Mouse (Mus musculus) forebrain, postnatal 0 days (tissue): ENCODE data around the gene Pla2g6. TPM values are rescaled to one million over a fixed set of nuclear protein-coding genes. Genes with fewer than 3 reads are reported as not detected.

ENCODE experiments used
- ATAC-seq: fragments of 200-750 bp; cut with Nextera tagmentation; 2 replicates; pipeline ENCODE4 v1.8.0; 2017; ENCODE audit warnings: mild to moderate bottlenecking, moderate library complexity
- DNase-seq: peaks from one replicate; pipeline ENCODE4 v3.0.0-alpha.2; 2015
- H3K27ac ChIP-seq: fragments of 300-500 bp; sonication (generic); 2 replicates; pipeline ENCODE4 v1.5.1; 2014; ENCODE audit warnings: low read depth, mild to moderate bottlenecking, antibody characterized with exemption, low read length, moderate library complexity, mixed read lengths
- H3K27me3 ChIP-seq: fragments of 300-500 bp; sonication (generic); 2 replicates; pipeline ENCODE4 v1.6.1; 2014; ENCODE audit warnings: mild to moderate bottlenecking, low read length, mixed read lengths; ENCODE audit not compliant: insufficient read depth
- H3K36me3 ChIP-seq: fragments of 300-500 bp; sonication (generic); 2 replicates; pipeline ENCODE4 v1.6.1; 2014; ENCODE audit warnings: mild to moderate bottlenecking, moderate library complexity; ENCODE audit not compliant: insufficient read depth
- H3K4me1 ChIP-seq: fragments of 300-500 bp; sonication (generic); 2 replicates; pipeline ENCODE4 v1.6.1; 2014; ENCODE audit warnings: antibody characterized with exemption; ENCODE audit not compliant: insufficient read depth
- H3K4me2 ChIP-seq: fragments of 300-500 bp; sonication (generic); 2 replicates; pipeline ENCODE4 v1.6.1; 2014; ENCODE audit warnings: low read depth, mild to moderate bottlenecking, moderate library complexity
- H3K4me3 ChIP-seq: fragments of 300-500 bp; sonication (generic); 2 replicates; pipeline ENCODE4 v1.5.1; 2014; ENCODE audit warnings: low read depth, low read length, mixed read lengths
- H3K9ac ChIP-seq: fragments of 300-500 bp; sonication (generic); 2 replicates; pipeline ENCODE4 v1.6.1; 2014; ENCODE audit warnings: mild to moderate bottlenecking
- H3K9me3 ChIP-seq: fragments of 300-500 bp; sonication (generic); 2 replicates; pipeline ENCODE4 v1.6.1; 2016; ENCODE audit warnings: low read length
- CTCF ChIP-seq: sonication (generic); IDR thresholded peaks from 2 replicates; pipeline ENCODE4 v1.5.1; 2016; ENCODE audit warnings: antibody characterized with exemption, control low read depth, low read depth
- WGBS: fragments of 180-500 bp; shearing (Covaris S2); extraction: QIAGEN DNeasy Blood & Tissue Kit; methylation state at CpG from one replicate; pipeline ENCODE4 v1.1.7; 2014; 5-methylcytosine and 5-hydroxymethylcytosine counted together
- polyA plus RNA-seq: library from polyadenylated mRNA; unstranded; fragments of >200 nt; fragmentation: Nextera tagmentation; extraction: Ambion mirVana; gene quantifications from 2 replicates; pipeline ENCODE4 v1.2.1, GENCODE M21; 2015
- total RNA-seq: library from RNA; depleted of rRNA; stranded (reverse); fragments of >200 nt; gene quantifications from 2 replicates; pipeline ENCODE4 v1.2.3, GENCODE M21; 2014

Gene Pla2g6
- total and polyA plus RNA-seq, 2 experiments from 2014 or later = 15.2 to 31.1 TPM

DNA sequence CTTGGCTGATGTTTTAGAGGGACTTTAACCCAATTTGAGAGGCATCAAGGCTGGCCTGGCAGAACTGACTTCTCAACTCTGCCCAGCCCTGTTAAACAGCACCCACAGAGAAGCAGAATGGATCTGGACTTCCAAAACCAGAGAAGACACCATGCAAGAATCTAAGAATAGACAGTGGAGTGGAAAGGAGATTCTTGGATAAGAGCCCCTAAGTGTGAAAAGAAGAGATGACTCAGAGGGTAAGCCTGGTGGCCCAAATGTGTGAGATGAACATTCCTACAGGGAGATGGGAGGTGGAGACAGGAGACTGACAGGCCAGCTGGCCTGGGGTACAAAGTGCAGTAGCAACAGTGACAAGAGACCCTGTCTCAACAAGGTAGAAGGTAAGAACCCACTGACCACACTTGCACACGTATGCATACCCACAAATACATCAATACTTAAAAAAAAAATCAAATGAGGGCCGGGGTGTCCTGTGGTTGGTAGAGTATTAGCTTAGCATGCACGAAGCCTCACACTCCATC, 65.3 kb downstream of the Pla2g6 start:
- 0 out of 2 replicates have a peak, but pooled peaks cover 3% of the 10 kb centered on the region for H3K4me1 ChIP-seq
- ATAC-seq (no peak), DNase-seq (no peak)
- H3K4me2 ChIP-seq = no peak overlapping the region; the same call in 1 of the 2 replicates
- no peak overlapping the region for H3K9ac ChIP-seq
- no peak overlapping the region for H3K4me3 ChIP-seq
- no peaks in the 10 kb centered on the region for H3K36me3 ChIP-seq
- H3K9me3 ChIP-seq = no peaks in the 10 kb centered on the region
- 89% methylated on average over 3 of the region's 3 CpGs for WGBS
- H3K27ac ChIP-seq = no peak overlapping the region
- peaks cover 3% of the 10 kb centered on the region; the same call in 1 of the 2 replicates for H3K27me3 ChIP-seq
- no peak for TF ChIP-seq CTCF

DNA sequence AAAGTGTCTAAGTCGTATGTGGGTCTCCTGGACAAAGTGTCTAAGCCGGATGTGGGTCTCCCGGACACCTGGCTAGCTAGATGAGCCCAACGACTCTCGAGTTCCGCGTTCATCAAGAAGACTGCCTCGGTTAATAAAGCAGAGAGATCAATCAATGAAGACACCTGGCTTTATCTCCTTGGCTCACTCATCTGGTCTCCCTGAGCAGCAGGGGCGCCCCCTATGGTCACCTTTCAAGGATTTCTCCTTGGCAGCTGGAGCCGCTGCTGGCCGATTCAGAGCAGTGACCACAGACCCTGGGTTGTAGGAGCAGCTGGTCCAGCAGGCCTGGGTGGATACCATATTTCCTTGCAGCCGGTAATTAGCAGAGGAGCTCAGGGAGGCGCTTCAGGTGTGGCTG, 65.8 kb downstream of the Pla2g6 start:
- Histone ChIP-seq H3K27ac (no peak overlapping the region), H3K36me3 (no peaks in the 10 kb centered on the region), H3K9me3 (no peaks in the 10 kb centered on the region), H3K9ac (no peak overlapping the region), H3K27me3 (peaks cover 3% of the 10 kb centered on the region; the same call in 1 of the 2 replicates), H3K4me3 (peak overlapping the region; percentile 64; the same call in 1 of the 2 replicates), H3K4me1 (0 out of 2 replicates have a peak, but pooled peaks cover 3% of the 10 kb centered on the region), H3K4me2 (peak overlapping the region; percentile 99)
- peak; percentile 45 for TF ChIP-seq CTCF
- ATAC-seq = no peak
- no peak for DNase-seq
- 23% methylated on average over 13 of the region's 13 CpGs for WGBS

DNA sequence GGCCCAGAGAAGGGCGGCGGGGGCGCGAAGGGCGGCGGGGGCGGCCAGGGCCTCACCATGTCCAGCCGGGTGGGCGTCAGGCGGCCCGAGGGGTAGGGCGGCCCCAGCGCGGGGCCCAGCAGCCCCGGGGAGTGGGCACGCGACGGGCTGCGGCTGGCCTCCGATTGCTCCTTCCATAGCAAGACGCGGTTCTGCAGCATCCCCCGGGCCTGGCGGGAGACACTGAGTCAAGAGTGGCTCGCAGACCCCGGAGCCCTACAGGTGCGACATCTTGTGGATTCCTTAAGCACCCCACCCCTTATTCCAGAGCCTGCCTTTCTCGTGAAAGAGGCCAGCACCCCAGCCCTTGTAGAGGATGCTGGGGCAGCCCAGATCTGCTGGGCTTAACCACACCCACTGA, 66.4 kb downstream of the Pla2g6 start:
- H3K9me3 ChIP-seq = no peaks in the 10 kb centered on the region
- H3K4me1 ChIP-seq = 0 out of 2 replicates have a peak, but pooled peaks cover 3% of the 10 kb centered on the region
- peak; percentile 29 for TF ChIP-seq CTCF
- peaks cover 3% of the 10 kb centered on the region; the same call in 1 of the 2 replicates for H3K27me3 ChIP-seq
- ATAC-seq (peak; percentile 68), DNase-seq (peak; percentile 55)
- H3K4me2 ChIP-seq = peak overlapping the region; percentile 99
- no peaks in the 10 kb centered on the region for H3K36me3 ChIP-seq
- peak overlapping the region; percentile 62 for H3K9ac ChIP-seq
- WGBS = 1% methylated on average over 28 of the region's 28 CpGs
- peak overlapping the region; percentile 64 for H3K4me3 ChIP-seq
- H3K27ac ChIP-seq = no peak overlapping the region

DNA sequence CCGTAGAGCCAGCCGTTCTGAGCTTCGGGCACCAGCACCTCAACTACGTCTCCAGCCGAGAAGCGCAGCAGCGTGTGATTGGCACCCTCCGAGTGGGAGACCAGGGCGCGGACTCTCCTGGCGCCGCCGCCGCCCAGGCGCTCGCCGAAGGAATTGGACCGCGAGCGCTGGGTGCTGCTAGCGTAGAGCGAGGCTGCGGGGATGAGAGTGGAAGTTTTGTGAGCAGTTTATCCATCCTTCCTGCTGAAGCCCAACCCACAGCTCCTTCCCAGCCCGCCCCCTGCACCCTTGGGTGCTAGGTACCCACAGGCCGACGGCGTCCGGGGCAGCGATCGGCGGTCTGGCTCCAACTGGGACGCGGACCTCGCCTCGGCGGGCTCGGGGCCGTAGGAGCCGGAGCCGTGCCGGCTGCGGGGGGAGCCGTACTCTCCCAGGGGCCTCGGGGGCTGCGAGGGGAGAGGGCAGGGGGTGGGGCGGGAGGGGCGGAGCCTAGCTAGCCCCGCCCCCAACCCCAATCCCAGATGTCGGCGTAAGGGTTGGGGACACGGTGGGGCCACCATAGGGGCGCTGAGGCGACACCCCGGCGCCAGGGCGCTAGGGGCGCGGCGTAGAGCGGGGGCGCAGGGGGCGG, 67.0 kb downstream of the Pla2g6 start:
- peak overlapping the region; percentile 62 for H3K9ac ChIP-seq
- H3K4me1 ChIP-seq = 0 out of 2 replicates have a peak, but pooled peaks cover 3% of the 10 kb centered on the region
- peak overlapping the region; percentile 99 for H3K4me2 ChIP-seq
- ATAC-seq = peak; percentile 87
- H3K4me3 ChIP-seq = peak overlapping the region; percentile 64
- DNase-seq = peak; percentile 71
- H3K27me3 ChIP-seq = peaks cover 3% of the 10 kb centered on the region; the same call in 1 of the 2 replicates
- H3K36me3 ChIP-seq = no peaks in the 10 kb centered on the region
- no peak overlapping the region for H3K27ac ChIP-seq
- H3K9me3 ChIP-seq = no peaks in the 10 kb centered on the region
- no peak for TF ChIP-seq CTCF
- 1% methylated on average over 43 of the region's 62 CpGs for WGBS

DNA sequence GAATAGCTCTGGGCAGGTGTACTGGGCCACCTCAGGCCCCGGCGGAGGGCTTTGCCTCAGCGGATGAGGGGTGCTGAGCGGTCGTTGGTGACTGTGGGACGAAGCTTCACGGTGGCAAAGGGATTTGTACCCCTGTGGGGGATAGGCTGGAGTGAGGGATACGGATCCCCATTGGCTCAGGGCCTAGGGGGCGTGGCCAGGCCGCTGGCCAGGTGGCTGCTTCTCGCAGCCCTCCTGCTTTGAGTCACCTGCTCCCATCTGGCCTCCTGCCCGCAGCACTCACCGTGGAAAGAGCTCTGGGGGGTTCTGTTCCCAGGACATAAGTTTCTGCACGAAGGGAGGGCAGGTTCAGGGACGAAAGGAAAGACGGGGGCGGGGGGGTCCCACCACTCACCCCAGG, 69.7 kb downstream of the Pla2g6 start:
- no peaks in the 10 kb centered on the region for H3K9me3 ChIP-seq
- H3K4me3 ChIP-seq = no peak overlapping the region
- TF ChIP-seq CTCF = no peak
- no peak overlapping the region for H3K9ac ChIP-seq
- H3K36me3 ChIP-seq = no peaks in the 10 kb centered on the region
- no peak overlapping the region for H3K27ac ChIP-seq
- no peak overlapping the region for H3K4me2 ChIP-seq
- no peak for DNase-seq
- peaks cover 3% of the 10 kb centered on the region; the same call in 1 of the 2 replicates for H3K27me3 ChIP-seq
- no peak for ATAC-seq
- 27% methylated on average over 17 of the region's 17 CpGs for WGBS
- 0 out of 2 replicates have a peak, but pooled peaks cover 3% of the 10 kb centered on the region for H3K4me1 ChIP-seq

DNA sequence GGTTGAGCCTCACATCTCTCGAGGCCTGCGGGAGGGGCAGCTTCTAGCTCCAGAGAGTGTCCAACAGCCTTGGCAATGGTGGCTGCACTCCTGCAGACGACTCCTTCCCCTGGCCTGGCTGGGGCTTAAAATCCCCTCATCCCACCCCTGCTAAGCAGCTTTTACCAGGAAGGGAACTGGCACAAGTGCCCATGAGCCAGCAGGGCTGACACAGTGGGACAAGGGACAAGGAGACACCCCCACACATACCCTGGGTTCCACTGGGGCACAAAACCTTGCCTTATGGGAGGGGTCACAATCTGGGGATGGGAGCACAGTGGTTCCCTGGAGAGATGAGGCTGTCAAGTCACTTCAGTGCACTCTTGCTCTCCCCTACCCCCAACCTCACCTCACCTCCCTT, 73.5 kb downstream of the Pla2g6 start, which contains the start of gene Slc16a8:
Gene Slc16a8, minus strand, starts transcription at position 101 of the 400 bp plus-strand sequence.
- TF ChIP-seq CTCF = no peak
- Histone ChIP-seq H3K36me3 (0 out of 2 replicates have a peak, but pooled peaks cover 2% of the 10 kb centered on the region), H3K4me1 (peaks cover 6% of the 10 kb centered on the region; the same call in 1 of the 2 replicates), H3K4me2 (no peak within 1 kb of the TSS), H3K27ac (no peak within 1 kb of the TSS), H3K9me3 (no peaks in the 10 kb centered on the region), H3K27me3 (peaks cover 7% of the 10 kb centered on the region; the same call in 1 of the 2 replicates), H3K9ac (no peak within 1 kb of the TSS), H3K4me3 (no peak within 1 kb of the TSS)
- WGBS = 13% methylated on average over 3 of the region's 3 CpGs
- no peak for DNase-seq
- no peak for ATAC-seq

DNA sequence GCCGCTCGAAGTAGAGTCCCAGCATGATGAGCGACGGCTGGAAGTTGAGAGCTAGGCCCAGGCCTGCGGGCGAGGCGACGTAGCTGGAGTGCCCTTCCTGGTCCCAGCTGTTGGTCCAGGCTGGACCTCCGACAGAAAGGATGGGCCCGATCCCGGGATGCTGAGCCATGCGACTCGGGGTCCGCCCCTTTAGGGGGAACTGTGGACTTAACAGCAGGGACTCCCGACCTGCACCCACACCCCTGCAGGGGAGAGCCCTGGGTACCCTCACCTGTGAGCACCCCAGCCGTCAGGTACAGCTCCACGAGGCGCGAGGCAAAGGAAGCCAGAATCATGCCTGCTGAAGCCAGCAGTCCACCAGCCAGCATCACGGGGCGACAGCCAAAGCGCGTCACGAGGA, 75.6 kb downstream of the Pla2g6 start:
- ATAC-seq = no peak
- TF ChIP-seq CTCF = no peak
- no peaks in the 10 kb centered on the region for H3K9me3 ChIP-seq
- peaks cover 6% of the 10 kb centered on the region; the same call in 1 of the 2 replicates for H3K4me1 ChIP-seq
- no peak overlapping the region for H3K27ac ChIP-seq
- 32% methylated on average over 24 of the region's 24 CpGs for WGBS
- H3K4me3 ChIP-seq = peak overlapping the region; percentile 32
- peaks cover 23% of the 10 kb centered on the region; the same call in 1 of the 2 replicates for H3K36me3 ChIP-seq
- H3K4me2 ChIP-seq = peak overlapping the region; percentile 68
- no peak for DNase-seq
- H3K9ac ChIP-seq = peak overlapping the region; percentile 48
- peaks cover 7% of the 10 kb centered on the region; the same call in 1 of the 2 replicates for H3K27me3 ChIP-seq
